Mouse (Mus musculus) heart, adult 2 months (tissue): ENCODE measurements around the gene Dpf2.

Source experiments
- CTCF ChIP-seq: fragments of 200-600 bp; IDR thresholded peaks from 2 replicates; pipeline ENCODE4 v1.8.1; 2022; ENCODE audit warnings: antibody characterized with exemption, mild to moderate bottlenecking, moderate library complexity
- EP300 ChIP-seq: fragments of 200-500 bp; IDR thresholded peaks from 2 replicates; pipeline ENCODE4 v1.6.1; 2011; ENCODE audit warnings: low read depth, low read length, control low read depth; ENCODE audit not compliant: insufficient read depth
- POLR2A ChIP-seq: fragments of 200-500 bp; IDR thresholded peaks from 2 replicates; pipeline ENCODE4 v1.6.1; 2011; ENCODE audit warnings: mild to moderate bottlenecking, low read depth, low read length, control low read depth; ENCODE audit not compliant: insufficient read depth

GRCm38 (mm10) chr19:5950218-5950617 is 37.4 kb upstream of the Dpf2 start:
- TF ChIP-seq POLR2A (no peak), EP300 (no peak), CTCF (no peak)
